Mouse (Mus musculus) layer of hippocampus, adult 9-10 months (tissue): ENCODE data around the gene Ccdc146.
"Not testable (repeated sequence)": the region's sequence is repeated elsewhere in the genome, so short reads cannot be mapped to it uniquely, and the experiment has no call there.

ENCODE experiments used
- DNase-seq: peaks from one replicate; pipeline ENCODE4 v3.0.0; 2022; ENCODE audit warnings: low spot score

The Ccdc146 gene

GRCm38 (mm10) chr5:21387340-21387739 lies 37.1 kb downstream of the Ccdc146 start:
- no peak for DNase-seq

GRCm38 (mm10) chr5:21386432-21386831 lies 38.0 kb downstream of the Ccdc146 start:
- DNase-seq = no peak

GRCm38 (mm10) chr5:21384976-21385375 lies 39.5 kb downstream of the Ccdc146 start:
- DNase-seq = no peak

- DNase-seq = no peak
Measured at GRCm38 (mm10) chr5:21384252-21384960, 40.1 kb downstream of the Ccdc146 start.

GRCm38 (mm10) chr5:21383392-21384251 lies 40.9 kb downstream of the Ccdc146 start:
- DNase-seq = no peak

- no peak for DNase-seq
Measured at GRCm38 (mm10) chr5:21382678-21383077, 41.8 kb downstream of the Ccdc146 start.

- no peak for DNase-seq
Measured at GRCm38 (mm10) chr5:21381986-21382385, 42.5 kb downstream of the Ccdc146 start.

GRCm38 (mm10) chr5:21378397-21378796 lies 46.1 kb downstream of the Ccdc146 start:
- DNase-seq = no peak

- no peak for DNase-seq
Measured at GRCm38 (mm10) chr5:21376935-21377334, 47.5 kb downstream of the Ccdc146 start.

GRCm38 (mm10) chr5:21373180-21373518 lies 51.3 kb downstream of the Ccdc146 start:
- DNase-seq = no peak

- DNase-seq = no peak
Measured at GRCm38 (mm10) chr5:21372493-21373179, 51.8 kb downstream of the Ccdc146 start, which contains the start of gene Fgl2. Fgl2 (plus strand) TSS chr5:21372642.

- DNase-seq = no peak
Measured at GRCm38 (mm10) chr5:21371920-21372319, 52.6 kb downstream of the Ccdc146 start.

- DNase-seq = no peak
Measured at GRCm38 (mm10) chr5:21370218-21370947, 54.1 kb downstream of the Ccdc146 start.

GRCm38 (mm10) chr5:21367514-21367913 lies 57.0 kb downstream of the Ccdc146 start:
- no peak for DNase-seq

GRCm38 (mm10) chr5:21366338-21367053 lies 58.0 kb downstream of the Ccdc146 start:
- no peak for DNase-seq

GRCm38 (mm10) chr5:21363343-21363742 lies 61.1 kb downstream of the Ccdc146 start:
- no peak for DNase-seq

GRCm38 (mm10) chr5:21358648-21359047 lies 65.8 kb downstream of the Ccdc146 start:
- DNase-seq = no peak

- no peak for DNase-seq
Measured at GRCm38 (mm10) chr5:21351678-21352077, 72.8 kb downstream of the Ccdc146 start.

- no peak for DNase-seq
Measured at GRCm38 (mm10) chr5:21348366-21348765, 76.1 kb downstream of the Ccdc146 start.

GRCm38 (mm10) chr5:21342265-21342664 lies 82.2 kb downstream of the Ccdc146 start:
- DNase-seq = not testable (repeated sequence)

- DNase-seq = no peak
Measured at GRCm38 (mm10) chr5:21332119-21332518, 92.4 kb downstream of the Ccdc146 start.
